Mouse (Mus musculus): Measurements from ENCODE around the gene Gstk1. TPM values are rescaled to one million over a fixed set of nuclear protein-coding genes. Genes with fewer than 3 reads are reported as not detected.

Gstk1 gene
- total RNA-seq, 2 experiments from 2014 or later: 28.7 to 29.3 TPM

GRCm38 (mm10) chr6:42270817-42271216 is 25.1 kb downstream of the Gstk1 start:
- no peak for DNase-seq

- no peak for DNase-seq
Observed at GRCm38 (mm10) chr6:42276151-42276550, 30.4 kb downstream of the Gstk1 start.

- peak; percentile 25 for DNase-seq
Observed at GRCm38 (mm10) chr6:42282865-42283528, 37.3 kb downstream of the Gstk1 start.

GRCm38 (mm10) chr6:42286448-42286847 is 40.7 kb downstream of the Gstk1 start, which contains the start of gene Clcn1:
TSS of gene Clcn1 (plus strand) at chr6:42286685.
- no peak for DNase-seq

GRCm38 (mm10) chr6:42287562-42287961 is 41.8 kb downstream of the Gstk1 start:
- DNase-seq: no peak

- no peak for DNase-seq
Observed at GRCm38 (mm10) chr6:42293327-42293726, 47.6 kb downstream of the Gstk1 start.

GRCm38 (mm10) chr6:42295549-42296094 is 49.9 kb downstream of the Gstk1 start:
- DNase-seq: no peak

- DNase-seq: no peak
Observed at GRCm38 (mm10) chr6:42299362-42299761, 53.6 kb downstream of the Gstk1 start.

Other genes with a start within 250 kb of the Gstk1 start
- not detected for gene Sva, start 207.5 kb upstream of the Gstk1 start, total RNA-seq (2021)
- gene Tas2r139, start 105.0 kb upstream of the Gstk1 start, total RNA-seq (2021): not detected
- gene Tas2r144, start 30.6 kb upstream of the Gstk1 start, total RNA-seq (2021): not detected
- gene Tmem139, start 16.0 kb downstream of the Gstk1 start, total RNA-seq (2021): under 1 TPM in 1 of 2 experiments, not detected in 1; 0.38 TPM
- gene Casp2, start 19.1 kb downstream of the Gstk1 start, total RNA-seq (2021): 10 to 100 TPM; 33.6 to 34.3 TPM
- gene Clcn1, start 40.8 kb downstream of the Gstk1 start, total RNA-seq (2021): 1 to 10 TPM; 1.9 to 3.0 TPM
- 1 to 10 TPM; 1.6 to 1.7 TPM for gene Fam131b, start 78.7 kb downstream of the Gstk1 start, total RNA-seq (2021)
- gene Zyx, start 103.7 kb downstream of the Gstk1 start, total RNA-seq (2021): 100 to 1,000 TPM; 161 to 166 TPM
- under 1 TPM; 0.52 to 0.70 TPM for gene Epha1, start 127.3 kb downstream of the Gstk1 start, total RNA-seq (2021)
- gene Tas2r143, start 154.3 kb downstream of the Gstk1 start, total RNA-seq (2021): under 1 TPM in 1 of 2 experiments, not detected in 1; 0.41 TPM
- under 1 TPM; 0.24 to 0.25 TPM for gene Tas2r135, start 159.5 kb downstream of the Gstk1 start, total RNA-seq (2021)
- gene Tas2r126, start 188.6 kb downstream of the Gstk1 start, total RNA-seq (2021): not detected
- not detected for gene Olfr458, start 219.3 kb downstream of the Gstk1 start, total RNA-seq (2021)
- not detected for gene Olfr457, start 230.4 kb downstream of the Gstk1 start, total RNA-seq (2021)
- not detected for gene Olfr456, start 241.3 kb downstream of the Gstk1 start, total RNA-seq (2021)

All from heart, postnatal 4 days (tissue).